Mouse (Mus musculus) small intestine, adult 2 months (tissue): ENCODE measurements around the gene Rcor1.
"Not testable (repeated sequence)": the region's sequence is repeated elsewhere in the genome, so short reads cannot be mapped to it uniquely, and the experiment has no call there.

Source experiments
- CTCF ChIP-seq: fragments of 200-500 bp; IDR thresholded peaks from 2 replicates; pipeline ENCODE4 v1.5.1; 2012; ENCODE audit warnings: low read depth, mild to moderate bottlenecking, control low read depth, inconsistent platforms, low read length, moderate library complexity, mixed read lengths; ENCODE audit not compliant: insufficient replicate concordance, insufficient read length; ENCODE audit errors: extremely low read depth
- POLR2A ChIP-seq: fragments of 200-500 bp; IDR thresholded peaks from 2 replicates; pipeline ENCODE4 v1.6.1; 2012; ENCODE audit warnings: low read depth, mild to moderate bottlenecking, control low read depth, inconsistent platforms, low read length, moderate library complexity

DNA sequence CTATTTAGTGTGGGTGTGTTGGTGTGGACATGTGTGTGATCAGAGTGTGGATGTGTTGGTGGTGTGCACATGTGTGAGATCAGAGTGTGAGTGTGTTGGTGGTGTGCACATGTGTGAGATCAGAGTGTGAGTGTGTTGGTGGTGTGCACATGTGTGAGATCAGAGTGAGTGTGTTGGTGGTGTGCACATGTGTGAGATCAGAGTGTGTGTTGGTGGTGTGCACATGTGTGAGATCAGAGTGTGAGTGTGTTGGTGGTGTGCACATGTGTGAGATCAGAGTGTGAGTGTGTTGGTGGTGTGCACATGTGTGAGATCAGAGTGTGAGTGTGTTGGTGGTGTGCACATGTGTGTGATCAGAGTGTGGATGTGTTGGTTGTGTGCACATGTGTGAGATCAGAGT is 30.1 kb downstream of the Rcor1 start:
- not testable (repeated sequence) for TF ChIP-seq CTCF, POLR2A
